8 mouse cellular contexts compared by ENCODE assay signal in genomic region chr5:139803601-139804102, GRCm38 (mm10). TPM values are rescaled to one million over a fixed set of nuclear protein-coding genes. Genes with fewer than 3 reads are reported as not detected.
DNase-seq lines count a peak whose midpoint lies in the region; ATAC-seq and TF ChIP-seq lines count a peak whose summit lies in the region.

No protein-coding gene starts in this region.

- no peaks in the 10 kb centered on the region for H3K9me3 ChIP-seq in heart, postnatal 0 days (replicated peaks; ENCODE audit: control insufficient read depth, low read length)
- no peaks in the 10 kb centered on the region for H3K9me3 ChIP-seq in limb, embryonic 11.5 days (ENCODE audit: control insufficient read depth, low read length)
- no peaks in the 10 kb centered on the region for H3K9me3 ChIP-seq in midbrain, embryonic 10.5 days (replicated peaks)

- 0 out of 2 replicates have a peak, but pooled peaks have one; percentile 32 for TF ChIP-seq POLR2A in testis, adult 2 months (IDR thresholded peaks at IDR 0.05; ENCODE audit: control insufficient read depth, low read depth, low read length)

- ATAC-seq in heart, postnatal 0 days (ENCODE audit: insufficient read depth, low read depth) = peak; percentile 82
- ATAC-seq in limb, embryonic 11.5 days (ENCODE audit: insufficient number of reproducible peaks, low FRiP score, low TSS enrichment, low read depth) = peak; percentile 68

- peaks cover 14% of the 10 kb centered on the region for H3K4me1 ChIP-seq in heart, postnatal 0 days (ENCODE audit: control insufficient read depth, insufficient read depth)
- H3K4me1 ChIP-seq in limb, embryonic 11.5 days (ENCODE audit: control insufficient read depth, insufficient read depth, low read length) = peaks cover 8% of the 10 kb centered on the region; the same call in 1 of the 2 replicates
- H3K4me1 ChIP-seq in midbrain, embryonic 10.5 days = peaks cover 35% of the 10 kb centered on the region
- H3K4me1 ChIP-seq in testis, adult 2 months (ENCODE audit: control insufficient read depth, insufficient read depth, low read length) = peaks cover 8% of the 10 kb centered on the region

- peak; percentile 43 for DNase-seq in ovary, postnatal 14 days (ENCODE audit: low spot score)
- DNase-seq in ovary, adult 18-20 months (ENCODE audit: low spot score) = no peak
- DNase-seq in embryo, embryonic 11 days = peak; percentile 84
- DNase-seq in heart, postnatal 0 days (ENCODE audit: low spot score) = peak; percentile 82
- DNase-seq in limb, embryonic 11.5 days (ENCODE audit: low spot score) = peak; percentile 75
- peak; percentile 71 for DNase-seq in midbrain, embryonic 10.5 days (ENCODE audit: low spot score)
- DNase-seq in right cerebral cortex, postnatal 36 days (ENCODE audit: low spot score in 2 of 2) = no peak

- 6% methylated on average over 12 of the region's 12 CpGs for WGBS in heart, postnatal 0 days
- 13% methylated on average over 12 of the region's 12 CpGs for WGBS in limb, embryonic 11.5 days
- WGBS in midbrain, embryonic 10.5 days = 10% methylated on average over 12 of the region's 12 CpGs

- TF ChIP-seq EP300 in heart, postnatal 0 days (IDR thresholded peaks at IDR 0.05; ENCODE audit: low read depth) = no peak

- H3K27me3 ChIP-seq in heart, postnatal 0 days (ENCODE audit: control insufficient read depth, insufficient read depth, low read length) = no peaks in the 10 kb centered on the region
- H3K27me3 ChIP-seq in limb, embryonic 11.5 days (ENCODE audit: control insufficient read depth, insufficient read depth, low read length) = no peaks in the 10 kb centered on the region
- H3K27me3 ChIP-seq in midbrain, embryonic 10.5 days (ENCODE audit: low read depth, poor library complexity, severe bottlenecking) = 0 out of 2 replicates have a peak, but pooled peaks cover 3% of the 10 kb centered on the region
- H3K27me3 ChIP-seq in testis, adult 2 months (ENCODE audit: control insufficient read depth, insufficient read depth, low read length) = no peaks in the 10 kb centered on the region

- H3K4me3 ChIP-seq in heart, postnatal 0 days (ENCODE audit: low read depth, low read length) = no peak overlapping the region
- no peak overlapping the region for H3K4me3 ChIP-seq in limb, embryonic 11.5 days (ENCODE audit: low read depth, low read length)
- H3K4me3 ChIP-seq in midbrain, embryonic 10.5 days = peak overlapping the region; percentile 34
- H3K4me3 ChIP-seq in testis, adult 2 months (ENCODE audit: control insufficient read depth, low read depth, low read length) = no peak overlapping the region

- H3K9ac ChIP-seq in heart, postnatal 0 days (replicated peaks; ENCODE audit: low read depth, low read length) = no peak overlapping the region
- peak overlapping the region; percentile 13; the same call in 1 of the 2 replicates for H3K9ac ChIP-seq in limb, embryonic 11.5 days (ENCODE audit: low read length)

- H3K4me2 ChIP-seq in heart, postnatal 0 days (ENCODE audit: low read depth, low read length) = no peak overlapping the region
- H3K4me2 ChIP-seq in limb, embryonic 11.5 days (ENCODE audit: low read depth, severe bottlenecking) = peak overlapping the region; percentile 29

- H3K27ac ChIP-seq in heart, postnatal 0 days (ENCODE audit: low read depth) = peak overlapping the region; percentile 49
- H3K27ac ChIP-seq in limb, embryonic 11.5 days (replicated peaks; ENCODE audit: low read depth, low read length) = peak overlapping the region; percentile 36; the same call in 1 of the 2 replicates
- H3K27ac ChIP-seq in midbrain, embryonic 10.5 days (replicated peaks) = peak overlapping the region; percentile 72
- peak overlapping the region; percentile 70 for H3K27ac ChIP-seq in testis, adult 2 months (ENCODE audit: control insufficient read depth, insufficient read depth, low read depth, low read length)

- peaks cover 36% of the 10 kb centered on the region for H3K36me3 ChIP-seq in heart, postnatal 0 days (replicated peaks; ENCODE audit: control insufficient read depth, insufficient read depth, low read length)
- H3K36me3 ChIP-seq in limb, embryonic 11.5 days (ENCODE audit: control insufficient read depth, insufficient read depth, low read length) = peaks cover 3% of the 10 kb centered on the region; the same call in 1 of the 2 replicates
- H3K36me3 ChIP-seq in midbrain, embryonic 10.5 days = peaks cover 29% of the 10 kb centered on the region
- H3K36me3 ChIP-seq in testis, adult 2 months (ENCODE audit: control insufficient read depth, insufficient read depth, low read length) = no peaks in the 10 kb centered on the region

- no peak; the same call in 1 of the 2 replicates for TF ChIP-seq CTCF in heart, postnatal 0 days (IDR thresholded peaks at IDR 0.05; ENCODE audit: low read depth)
- peak; percentile 18; the same call in 1 of the 2 replicates for TF ChIP-seq CTCF in testis, adult 2 months (IDR thresholded peaks at IDR 0.05; ENCODE audit: control insufficient read depth, insufficient read depth, insufficient replicate concordance, low read depth, low read length)

RNA-seq across cellular contexts. Expression of gene Mafk, which starts 12.3 kb away (rescaled TPM):
- 36.8 and 41.2 TPM in 2 replicates for total RNA-seq in heart, postnatal 0 days (2014; rRNA removed; ENCODE audit: low replicate concordance)
- 15.6 and 16.7 TPM in 2 replicates for polyA plus RNA-seq in heart, postnatal 0 days (2015; fragmentation: Nextera tagmentation; extraction: Ambion mirVana)
- polyA plus RNA-seq in limb, embryonic 11.5 days (2014; fragmentation: Nextera tagmentation; extraction: Ambion mirVana) = 4.6 and 5.1 TPM in 2 replicates
- polyA plus RNA-seq in midbrain, embryonic 10.5 days (2016; fragmentation: Nextera tagmentation; extraction: Ambion mirVana) = 9.7 and 9.9 TPM in 2 replicates
- 10.8 and 14.5 TPM in 2 replicates for polyA plus RNA-seq in testis, adult 2 months (2012; rRNA removed)

RNA-seq across cellular contexts. Expression of gene Tmem184a, which starts 16.1 kb away (rescaled TPM):
- total RNA-seq in heart, postnatal 0 days (2014; rRNA removed; ENCODE audit: low replicate concordance) = 0.31 and 9.3 TPM in 2 replicates
- polyA plus RNA-seq in heart, postnatal 0 days (2015; fragmentation: Nextera tagmentation; extraction: Ambion mirVana) = 0.10 and 0.29 TPM in 2 replicates
- 0.92 and 1.5 TPM in 2 replicates for polyA plus RNA-seq in limb, embryonic 11.5 days (2014; fragmentation: Nextera tagmentation; extraction: Ambion mirVana)
- polyA plus RNA-seq in midbrain, embryonic 10.5 days (2016; fragmentation: Nextera tagmentation; extraction: Ambion mirVana) = 0.84 and 1.2 TPM in 2 replicates
- 138 and 204 TPM in 2 replicates for polyA plus RNA-seq in testis, adult 2 months (2012; rRNA removed)

RNA-seq across cellular contexts. Expression of gene Gm26938, which starts 22.6 kb away (rescaled TPM):
- total RNA-seq in heart, postnatal 0 days (2014; rRNA removed; ENCODE audit: low replicate concordance) = not detected in 2 replicates
- polyA plus RNA-seq in heart, postnatal 0 days (2015; fragmentation: Nextera tagmentation; extraction: Ambion mirVana) = not detected in 2 replicates
- polyA plus RNA-seq in limb, embryonic 11.5 days (2014; fragmentation: Nextera tagmentation; extraction: Ambion mirVana) = not detected in 2 replicates
- not detected in 2 replicates for polyA plus RNA-seq in midbrain, embryonic 10.5 days (2016; fragmentation: Nextera tagmentation; extraction: Ambion mirVana)
- not detected in 2 replicates for polyA plus RNA-seq in testis, adult 2 months (2012; rRNA removed)

RNA-seq across cellular contexts. Expression of gene Psmg3, which starts 23.0 kb away (rescaled TPM):
- total RNA-seq in heart, postnatal 0 days (2014; rRNA removed; ENCODE audit: low replicate concordance) = 20.1 and 43.2 TPM in 2 replicates
- polyA plus RNA-seq in heart, postnatal 0 days (2015; fragmentation: Nextera tagmentation; extraction: Ambion mirVana) = 33.9 and 34.3 TPM in 2 replicates
- polyA plus RNA-seq in limb, embryonic 11.5 days (2014; fragmentation: Nextera tagmentation; extraction: Ambion mirVana) = 75.0 and 82.9 TPM in 2 replicates
- 100 and 102 TPM in 2 replicates for polyA plus RNA-seq in midbrain, embryonic 10.5 days (2016; fragmentation: Nextera tagmentation; extraction: Ambion mirVana)
- polyA plus RNA-seq in testis, adult 2 months (2012; rRNA removed) = 9.9 and 11.0 TPM in 2 replicates

RNA-seq across cellular contexts. Expression of gene Ints1, which starts 28.2 kb away (rescaled TPM):
- total RNA-seq in heart, postnatal 0 days (2014; rRNA removed; ENCODE audit: low replicate concordance) = 61.7 and 92.0 TPM in 2 replicates
- polyA plus RNA-seq in heart, postnatal 0 days (2015; fragmentation: Nextera tagmentation; extraction: Ambion mirVana) = 9.8 and 10.6 TPM in 2 replicates
- polyA plus RNA-seq in limb, embryonic 11.5 days (2014; fragmentation: Nextera tagmentation; extraction: Ambion mirVana) = 33.7 and 40.5 TPM in 2 replicates
- 33.4 and 34.7 TPM in 2 replicates for polyA plus RNA-seq in midbrain, embryonic 10.5 days (2016; fragmentation: Nextera tagmentation; extraction: Ambion mirVana)
- 33.9 and 36.4 TPM in 2 replicates for polyA plus RNA-seq in testis, adult 2 months (2012; rRNA removed)

Comparison
In these comparisons a context has a peak if more than half of its experiments do, and no peak if none do; other contexts are left out.
1. DNase-seq: peak in ovary, postnatal 14 days (single experiment), embryo, embryonic 11 days (single experiment), heart, postnatal 0 days (single experiment), limb, embryonic 11.5 days (single experiment) and midbrain, embryonic 10.5 days (single experiment); none in ovary, adult 18-20 months (single experiment) and right cerebral cortex, postnatal 36 days (0 of 2).
2. RNA of gene Tmem184a, which starts 16.1 kb away (polyA plus RNA-seq): 138 to 204 TPM in testis, adult 2 months; 0.92 to 1.5 TPM in limb, embryonic 11.5 days, 0.84 to 1.2 TPM in midbrain, embryonic 10.5 days and 0.10 to 0.29 TPM in heart, postnatal 0 days; every median in the first group is over 10 times any median in the second.
3. Peak in every context shown above with its lines, with median percentiles within 50 percentile points of each other: H3K27ac ChIP-seq.